Mouse (Mus musculus) hindbrain, embryonic 16.5 days (tissue): ENCODE measurements around the gene Tspan31. TPM values are rescaled to one million over a fixed set of nuclear protein-coding genes. Genes with fewer than 3 reads are reported as not detected.

Experiments used
- polyA plus RNA-seq: library from polyadenylated mRNA; unstranded; fragments of >200 nt; fragmentation: Nextera tagmentation; extraction: Ambion mirVana; gene quantifications from 2 replicates; pipeline ENCODE4 v1.2.1, GENCODE M21; 2015

Gene Tspan31
- polyA plus RNA-seq, 1 experiment from 2014 or later, result 123 TPM

Other genes with a start within 250 kb of the Tspan31 start
- gene Atp23, start 168.9 kb downstream of the Tspan31 start, polyA plus RNA-seq, result 14.5 and 17.2 TPM in 2 replicates
- 13.7 and 18.1 TPM in 2 replicates for gene Ctdsp2, start 91.5 kb downstream of the Tspan31 start, polyA plus RNA-seq
- gene Avil, start 69.6 kb downstream of the Tspan31 start, polyA plus RNA-seq, result 3.7 and 7.0 TPM in 2 replicates
- 63.7 and 67.7 TPM in 2 replicates for gene Tsfm, start 39.4 kb downstream of the Tspan31 start, polyA plus RNA-seq
- gene Mettl1, start 28.9 kb downstream of the Tspan31 start, polyA plus RNA-seq, result 23.2 and 24.2 TPM in 2 replicates
- 0.23 and 0.31 TPM in 2 replicates for gene Eef1akmt3, start 28.8 kb downstream of the Tspan31 start, polyA plus RNA-seq
- gene Cyp27b1, start 22.0 kb downstream of the Tspan31 start, polyA plus RNA-seq, result 0.12 and 0.18 TPM in 2 replicates
- 5.2 and 6.0 TPM in 2 replicates for gene March9, start 10.1 kb downstream of the Tspan31 start, polyA plus RNA-seq
- 669 and 724 TPM in 2 replicates for gene Cdk4, start 6.7 kb downstream of the Tspan31 start, polyA plus RNA-seq
- gene Agap2, start 5.0 kb upstream of the Tspan31 start, polyA plus RNA-seq, result 3.4 and 4.2 TPM in 2 replicates
- 135 and 138 TPM in 2 replicates for gene Os9, start 50.9 kb upstream of the Tspan31 start, polyA plus RNA-seq
- gene B4galnt1, start 95.0 kb upstream of the Tspan31 start, polyA plus RNA-seq, result 59.0 and 74.1 TPM in 2 replicates
- gene Slc26a10, start 110.4 kb upstream of the Tspan31 start, polyA plus RNA-seq, result 1.4 and 1.5 TPM in 2 replicates
- gene Arhgef25, start 119.8 kb upstream of the Tspan31 start, polyA plus RNA-seq, result 29.0 and 29.1 TPM in 2 replicates
- 213 and 233 TPM in 2 replicates for gene Dtx3, start 125.5 kb upstream of the Tspan31 start, polyA plus RNA-seq
- gene Pip4k2c, start 141.3 kb upstream of the Tspan31 start, polyA plus RNA-seq, result 20.5 and 20.7 TPM in 2 replicates
- gene Kif5a, start 193.1 kb upstream of the Tspan31 start, polyA plus RNA-seq, result 115 and 130 TPM in 2 replicates
- gene Dctn2, start 196.1 kb upstream of the Tspan31 start, polyA plus RNA-seq, result 355 and 358 TPM in 2 replicates
- 11.2 and 11.5 TPM in 2 replicates for gene Mbd6, start 218.8 kb upstream of the Tspan31 start, polyA plus RNA-seq
- 108 and 113 TPM in 2 replicates for gene Mars, start 241.5 kb upstream of the Tspan31 start, polyA plus RNA-seq